Mouse (Mus musculus): Measurements from ENCODE around the gene Dennd5a. TPM values are rescaled to one million over a fixed set of nuclear protein-coding genes. Genes with fewer than 3 reads are reported as not detected.

Dennd5a gene
- total RNA-seq, 2 experiments from 2014 or later: 34.4 to 52.4 TPM

- intact Hi-C loops (cut with DNase I): no loop called here
Measured at GRCm38 (mm10) chr7:109871232-109871631, 89.0 kb downstream of the Dennd5a start.

GRCm38 (mm10) chr7:109868498-109868897, 91.8 kb downstream of the Dennd5a start:
- TF ChIP-seq CTCF (IDR thresholded peaks at IDR 0.05): no peak
- intact Hi-C loops (cut with DNase I): no loop called here
- no peak for DNase-seq
- Histone ChIP-seq H3K27ac (no peak overlapping the region), H3K4me3 (no peak overlapping the region)

More at GRCm38 (mm10) chr7:109871232-109871631, 89.0 kb downstream of the Dennd5a start:
- Histone ChIP-seq H3K4me3 (no peak overlapping the region), H3K27ac (no peak overlapping the region)
- no peak for DNase-seq
- TF ChIP-seq CTCF (IDR thresholded peaks at IDR 0.05): no peak

- intact Hi-C loops (cut with DNase I): no loop called here
- H3K4me3 ChIP-seq: no peak overlapping the region
- H3K27ac ChIP-seq: no peak overlapping the region
- TF ChIP-seq CTCF (IDR thresholded peaks at IDR 0.05): no peak
- no peak for DNase-seq
Measured at GRCm38 (mm10) chr7:109866643-109867042, 93.6 kb downstream of the Dennd5a start.

- no peak for TF ChIP-seq CTCF (IDR thresholded peaks at IDR 0.05)
- H3K27ac ChIP-seq: peak within 1 kb of the TSS; percentile 40; the same call in 1 of the 2 replicates
- H3K4me3 ChIP-seq: peak within 1 kb of the TSS; percentile 77
- peak; percentile 59 for DNase-seq
- intact Hi-C loops (cut with DNase I): no loop called here
Measured at GRCm38 (mm10) chr7:109865370-109866229, 94.7 kb downstream of the Dennd5a start, which contains the start of gene Scube2. TSS of gene Scube2 (minus strand) at chr7:109865679.

- Histone ChIP-seq H3K27ac (no peak overlapping the region), H3K4me3 (no peak overlapping the region)
- no peak for DNase-seq
- intact Hi-C loops (cut with DNase I): no loop called here
- TF ChIP-seq CTCF (IDR thresholded peaks at IDR 0.05): no peak
Measured at GRCm38 (mm10) chr7:109863561-109863960, 96.7 kb downstream of the Dennd5a start.

GRCm38 (mm10) chr7:109860162-109860561, 100.1 kb downstream of the Dennd5a start:
- H3K27ac ChIP-seq: no peak overlapping the region

GRCm38 (mm10) chr7:109859354-109859753, 100.9 kb downstream of the Dennd5a start:
- TF ChIP-seq CTCF (IDR thresholded peaks at IDR 0.05): no peak
- no peak overlapping the region for H3K27ac ChIP-seq
- no peak overlapping the region for H3K4me3 ChIP-seq
- intact Hi-C loops (cut with DNase I): no loop called here
- DNase-seq: no peak

More at GRCm38 (mm10) chr7:109860162-109860561, 100.1 kb downstream of the Dennd5a start:
- no peak overlapping the region for H3K4me3 ChIP-seq
- TF ChIP-seq CTCF (IDR thresholded peaks at IDR 0.05): no peak
- no peak for DNase-seq
- intact Hi-C loops (cut with DNase I): no loop called here

GRCm38 (mm10) chr7:109852752-109853212, 107.5 kb downstream of the Dennd5a start:
- TF ChIP-seq CTCF (IDR thresholded peaks at IDR 0.05): no peak
- no peak overlapping the region for H3K4me3 ChIP-seq

GRCm38 (mm10) chr7:109852017-109852416, 108.3 kb downstream of the Dennd5a start:
- intact Hi-C loops (cut with DNase I): no loop called here
- TF ChIP-seq CTCF (IDR thresholded peaks at IDR 0.05): no peak
- H3K4me3 ChIP-seq: no peak overlapping the region
- DNase-seq: no peak
- H3K27ac ChIP-seq: no peak overlapping the region

More at GRCm38 (mm10) chr7:109852752-109853212, 107.5 kb downstream of the Dennd5a start:
- DNase-seq: peak; percentile 42
- peak overlapping the region; percentile 41; the same call in 1 of the 2 replicates for H3K27ac ChIP-seq
- intact Hi-C loops (cut with DNase I): no loop called here

- no peak for TF ChIP-seq CTCF (IDR thresholded peaks at IDR 0.05)
- intact Hi-C loops (cut with DNase I): no loop called here
- no peak overlapping the region for H3K27ac ChIP-seq
- no peak overlapping the region for H3K4me3 ChIP-seq
- DNase-seq: no peak
Measured at GRCm38 (mm10) chr7:109850531-109850930, 109.7 kb downstream of the Dennd5a start.

- DNase-seq: no peak
- Histone ChIP-seq H3K27ac (0 out of 2 replicates have a peak overlapping the region, but pooled peaks have one; percentile 35), H3K4me3 (no peak overlapping the region)
- intact Hi-C loops (cut with DNase I): no loop called here
- no peak for TF ChIP-seq CTCF (IDR thresholded peaks at IDR 0.05)
Measured at GRCm38 (mm10) chr7:109849750-109850434, 110.4 kb downstream of the Dennd5a start.

GRCm38 (mm10) chr7:109848867-109849733, 111.2 kb downstream of the Dennd5a start:
- no peak for TF ChIP-seq CTCF (IDR thresholded peaks at IDR 0.05)
- no peak for DNase-seq
- intact Hi-C loops (cut with DNase I): no loop called here
- Histone ChIP-seq H3K27ac (no peak overlapping the region), H3K4me3 (no peak overlapping the region)
